In the genomic region with DNA sequence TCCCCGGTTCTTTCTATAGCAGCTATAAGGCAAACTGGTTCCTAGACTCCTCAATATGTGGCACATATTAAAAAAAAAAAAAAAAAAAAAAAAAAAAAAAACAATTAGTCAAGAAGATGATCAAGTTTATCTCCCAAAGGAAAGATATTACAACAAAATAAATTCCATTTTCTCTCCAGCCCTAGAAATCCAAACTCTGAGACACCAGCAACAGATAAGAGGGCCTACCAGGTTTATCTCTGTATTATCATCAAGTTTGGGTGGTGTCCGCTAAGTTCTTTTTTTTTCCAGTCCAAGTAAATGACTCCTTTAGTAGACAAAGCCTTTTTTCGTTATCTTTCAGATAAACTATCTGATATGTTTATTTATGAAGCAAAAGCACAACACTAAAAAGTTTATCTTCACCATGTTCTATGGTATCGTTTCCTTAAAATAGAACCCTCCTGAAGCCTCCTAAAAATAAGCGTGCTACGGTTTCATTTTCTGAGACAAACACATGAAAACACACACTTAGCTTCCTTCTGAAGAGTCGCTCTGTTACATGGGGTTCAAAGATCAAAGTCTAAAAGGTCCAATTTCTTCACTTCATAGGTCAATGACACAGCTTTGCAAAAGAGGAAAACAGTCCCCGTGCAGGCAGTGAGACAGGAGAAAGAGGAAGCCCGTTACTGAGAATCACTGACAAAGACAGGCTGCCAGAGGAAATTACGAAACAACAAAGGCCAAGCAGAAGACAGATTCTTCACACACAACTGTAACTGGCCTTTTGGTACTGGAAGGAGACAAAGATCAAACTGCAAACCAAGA, we compare ENCODE assay signal across 9 mouse cellular contexts. TPM values are rescaled to one million over a fixed set of nuclear protein-coding genes. Genes with fewer than 3 reads are reported as not detected.
DNase-seq lines count a peak whose midpoint lies in the region; ATAC-seq lines count a peak whose summit lies in the region.
"Had no signal": no experiment of that assay in that cellular context is flagged by ENCODE, and none has a peak within 500 bp of the region (broad histone marks: within the 10 kb centered on the region; RNA-seq: fewer than 3 reads in every experiment).

No protein-coding gene starts in this region.

- peak; percentile 67 for DNase-seq in heart, adult 8-10 months (ENCODE audit: low spot score)
- DNase-seq in heart, postnatal 14 days, result no peak
- DNase-seq in NIH3T3 (ENCODE audit: low read depth), result peak; percentile 44
- DNase-seq in kidney, postnatal 25 days, result peak; percentile 66 to 82
- no peak for DNase-seq in cerebellum, postnatal 10 days
- DNase-seq in gastrocnemius, postnatal 4 days (ENCODE audit: low spot score in 2 of 2), result no peak
- DNase-seq: right cerebral cortex, postnatal 25 days had no signal

- intact Hi-C loops in heart, postnatal 14 days (cut with DNase I), result no loop called here

- ATAC-seq in monocyte, adult 5-6 weeks (replicated peaks; ENCODE audit: insufficient number of reproducible peaks, low FRiP score, low TSS enrichment, poor library complexity, severe bottlenecking), result peak; percentile 64
- no peak for ATAC-seq in activated CD4-positive, CD25-positive, alpha-beta regulatory T cell, adult 4 months

RNA-seq across cellular contexts. Expression of gene Foxo3, which starts 6.1 kb away (rescaled TPM):
- 10 to 100 TPM; 67.9 to 93.5 (median 80.4) TPM for total RNA-seq in heart, adult 8-10 months (2022)
- 10 to 100 TPM; 78.4 to 83.4 TPM for total RNA-seq in heart, postnatal 14 days (2021)
- total RNA-seq in monocyte, adult 5-6 weeks (2017), result 39.6 to 56.4 TPM (median 43.8 TPM) in 3 replicates
- polyA plus RNA-seq in activated CD4-positive, CD25-positive, alpha-beta regulatory T cell, adult 4 months (2017; shearing (Covaris generic)), result 1 to 10 TPM; 8.6 to 9.4 TPM
- 10 to 100 TPM; 43.8 to 46.4 TPM for total RNA-seq in gastrocnemius, postnatal 4 days (2021)

Comparison
In these comparisons a context has a peak if more than half of its experiments do, and no peak if none do; other contexts are left out.
1. DNase-seq: peak in heart, adult 8-10 months (single experiment), NIH3T3 (single experiment) and kidney, postnatal 25 days (2 of 2); none in heart, postnatal 14 days (0 of 2), cerebellum, postnatal 10 days (0 of 2) and gastrocnemius, postnatal 4 days (0 of 2).